Mouse (Mus musculus): ENCODE measurements around the gene Gm4969.

DNA sequence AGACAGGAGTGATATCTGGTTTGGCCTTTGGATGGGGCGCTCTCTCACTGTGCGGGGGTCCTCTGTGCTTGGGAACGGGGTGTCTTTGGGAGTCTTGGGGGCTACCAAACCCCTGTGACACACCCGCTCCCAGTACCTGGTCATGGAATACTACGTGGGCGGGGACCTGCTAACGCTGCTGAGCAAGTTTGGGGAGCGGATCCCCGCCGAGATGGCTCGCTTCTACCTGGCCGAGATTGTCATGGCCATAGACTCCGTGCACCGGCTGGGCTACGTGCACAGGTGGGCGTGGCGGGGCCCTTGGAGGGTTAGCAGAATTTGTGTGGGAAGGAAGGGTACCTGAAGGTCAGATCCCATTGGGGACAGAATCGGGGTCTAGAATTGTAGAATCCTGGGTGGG, 31.4 kb downstream of the Gm4969 start:
- TF ChIP-seq CTCF (IDR thresholded peaks at IDR 0.05; ENCODE audit: control insufficient read depth, insufficient read depth, insufficient replicate concordance, low read depth, low read length) (no peak), POLR2A (IDR thresholded peaks at IDR 0.05; ENCODE audit: control insufficient read depth, low read depth, low read length) (no peak)
